Mouse (Mus musculus) MEL (cell line): ENCODE measurements around the gene Wdr62.

Source experiments
- USF2 ChIP-seq, 2 experiments: IDR thresholded peaks; 2 replicates each; pipeline ENCODE4 v1.6.1; 2011 to 2012; ENCODE audit warnings: improper control_type of control experiment in 2 of 2, low read length in 2 of 2, borderline replicate concordance in 1 of 2, inconsistent platforms in 1 of 2, low read depth in 1 of 2, mild to moderate bottlenecking in 1 of 2; ENCODE audit not compliant: insufficient read depth in 1 of 2
- ZMIZ1 ChIP-seq: IDR thresholded peaks from 2 replicates; pipeline ENCODE4 v1.6.1; 2012; ENCODE audit warnings: low read depth, mild to moderate bottlenecking, inconsistent platforms, low read length, improper control_type of control experiment, moderate library complexity
- ZNF384 ChIP-seq: IDR thresholded peaks from 2 replicates; pipeline ENCODE4 v1.6.1; 2012; ENCODE audit warnings: low read depth, mild to moderate bottlenecking, inconsistent platforms, low read length, improper control_type of control experiment

- TF ChIP-seq ZMIZ1 (no peak), USF2 (IDR thresholded peaks at IDR 0.05; ENCODE audit: borderline replicate concordance in 1 of 2, insufficient read depth in 1 of 2, low read depth in 1 of 2, low read length in 2 of 2) (no peak), ZNF384 (no peak)
Observed at GRCm38 (mm10) chr7:30265531-30265930, 14.7 kb downstream of the Wdr62 start.
